Mouse (Mus musculus) monocyte, adult 2 months (primary cell): ENCODE results near the gene Ptms.

ENCODE experiments used
- DNase-seq, 2 experiments: peaks; one replicate each; pipeline ENCODE4 v3.0.0; 2022; ENCODE audit warnings: low spot score in 2 of 2, low read depth in 1 of 2

The Ptms gene

GRCm38 (mm10) chr6:124865766-124866362, 54.0 kb downstream of the Ptms start:
- DNase-seq, result no peak
